Mouse (Mus musculus) frontal cortex, postnatal 36 days (tissue): Measurements from ENCODE around the gene Gpatch2l.

Experiments
- DNase-seq, 2 experiments: peaks; one replicate each; pipeline ENCODE4 v3.0.0; 2022; ENCODE audit warnings: low spot score in 2 of 2

The Gpatch2l gene

DNA sequence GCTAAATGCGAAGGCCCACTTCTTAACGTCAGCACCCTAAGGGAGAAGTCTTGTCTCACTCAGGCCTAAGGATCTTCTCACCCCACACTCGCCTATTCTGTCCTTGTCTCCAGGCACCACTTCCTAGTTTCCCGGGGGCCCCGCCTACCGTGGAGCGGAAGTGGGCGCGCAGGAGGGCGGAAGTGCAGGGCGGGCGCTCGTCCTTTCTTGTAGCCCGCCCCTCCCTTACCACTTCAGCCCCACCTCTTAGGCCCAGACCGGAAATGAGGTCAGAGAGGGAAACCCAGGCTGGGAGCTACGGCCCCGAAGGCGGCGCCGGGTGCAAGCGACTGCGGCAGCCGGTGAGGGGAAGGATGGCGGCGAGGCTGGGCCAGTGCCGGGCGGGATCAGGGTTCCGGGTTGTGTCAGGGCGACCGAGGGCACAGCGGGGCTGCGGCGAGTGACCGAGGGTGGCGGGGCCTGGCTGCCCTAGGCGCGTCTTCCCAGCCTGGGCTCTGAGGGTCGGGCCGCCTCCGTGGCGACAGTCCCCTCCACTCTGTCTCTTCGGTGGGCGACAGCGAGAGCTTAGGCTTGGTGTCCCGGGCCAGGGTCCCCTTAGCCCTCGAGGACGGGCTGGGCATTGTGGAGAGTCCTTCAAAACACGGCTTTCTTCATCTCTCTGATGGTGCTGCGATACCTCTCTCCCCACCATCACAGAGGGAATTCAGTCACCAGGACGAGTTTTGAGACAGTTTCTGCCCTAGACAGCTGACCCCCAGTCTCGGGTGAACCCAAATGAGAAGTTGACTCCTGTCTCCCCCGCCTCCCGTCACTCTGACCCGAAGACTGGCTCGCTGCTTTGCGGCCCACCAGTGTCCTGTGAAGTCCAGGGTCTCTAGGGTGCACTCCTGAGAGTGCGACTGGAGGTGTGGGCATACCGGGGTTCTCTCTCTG lies at the start of gene Gpatch2l:
TSS of gene Gpatch2l (plus strand) at position 255 of the 933 bp plus-strand sequence.
- DNase-seq: peak; percentile 94 to 96

- DNase-seq: no peak
Measured at GRCm38 (mm10) chr12:86192036-86192449, 49.6 kb upstream of the Gpatch2l start.

- no peak for DNase-seq
Measured at GRCm38 (mm10) chr12:86196944-86197343, 44.7 kb upstream of the Gpatch2l start.

GRCm38 (mm10) chr12:86203443-86204057 lies 38.1 kb upstream of the Gpatch2l start:
- no peak for DNase-seq

- DNase-seq: no peak
Measured at GRCm38 (mm10) chr12:86211099-86211520, 30.5 kb upstream of the Gpatch2l start.

GRCm38 (mm10) chr12:86212693-86213470 lies 28.8 kb upstream of the Gpatch2l start:
- no peak for DNase-seq

- DNase-seq: no peak
Measured at GRCm38 (mm10) chr12:86214201-86214600, 27.5 kb upstream of the Gpatch2l start.

DNA sequence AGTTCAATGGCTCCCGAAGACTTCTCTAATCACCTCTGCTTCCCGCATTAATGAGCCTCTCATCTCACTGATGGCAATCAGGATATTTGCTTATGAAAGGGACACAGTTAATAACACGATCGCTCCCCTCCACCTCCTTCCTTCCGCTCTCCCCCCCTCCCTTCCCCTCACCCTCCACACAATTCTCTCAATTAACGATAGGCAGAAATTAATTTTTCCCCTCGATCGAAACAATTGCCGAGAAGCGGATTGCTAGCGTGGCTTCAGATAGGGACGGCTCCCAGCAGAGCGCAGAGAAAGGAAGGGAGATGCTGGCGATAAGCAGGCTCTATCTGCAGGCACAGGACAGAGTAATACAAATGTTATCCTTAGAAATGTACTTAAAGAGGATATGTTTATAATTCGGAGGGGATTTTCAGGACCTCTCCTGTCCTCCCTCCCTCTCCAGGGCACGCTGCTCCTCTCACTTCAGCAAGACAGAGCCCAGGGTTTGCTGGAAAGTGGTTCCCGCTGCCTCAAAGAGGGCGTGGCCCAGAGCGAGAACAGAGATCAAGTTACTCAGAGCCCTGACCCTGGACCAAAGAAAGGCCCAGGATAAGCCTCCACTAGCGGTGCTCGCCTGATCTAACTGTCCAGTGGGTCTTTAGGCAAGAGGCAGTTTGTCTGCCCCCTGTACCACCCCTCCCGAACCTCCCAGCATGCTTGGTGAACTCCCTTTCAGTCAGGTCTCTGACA lies 24.8 kb upstream of the Gpatch2l start:
- DNase-seq: no peak

GRCm38 (mm10) chr12:86220200-86221021 lies 21.2 kb upstream of the Gpatch2l start:
- peak in 1 of 2 experiments; percentile 20 for DNase-seq

- DNase-seq: no peak
Measured at GRCm38 (mm10) chr12:86221074-86221703, 20.5 kb upstream of the Gpatch2l start.

DNA sequence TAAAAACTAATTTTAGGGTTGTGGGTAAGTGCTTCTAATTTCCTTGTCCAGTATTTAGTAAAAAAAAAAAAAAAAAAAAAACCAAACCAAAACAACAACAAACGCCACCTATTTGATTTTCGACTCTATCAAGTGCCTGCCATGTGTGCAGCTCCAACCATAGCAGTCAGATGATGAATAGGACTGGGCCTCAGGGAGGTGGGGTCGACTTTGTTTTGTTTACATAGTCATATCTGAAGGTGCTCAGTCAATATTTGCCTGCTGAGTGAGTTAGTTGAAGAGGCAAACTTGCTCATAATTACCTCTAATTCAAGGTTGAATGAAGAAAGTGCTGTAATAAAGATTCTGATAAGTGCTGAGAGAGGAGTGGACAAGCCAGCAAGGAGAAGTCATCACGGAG lies 7.4 kb upstream of the Gpatch2l start:
- DNase-seq: no peak

DNA sequence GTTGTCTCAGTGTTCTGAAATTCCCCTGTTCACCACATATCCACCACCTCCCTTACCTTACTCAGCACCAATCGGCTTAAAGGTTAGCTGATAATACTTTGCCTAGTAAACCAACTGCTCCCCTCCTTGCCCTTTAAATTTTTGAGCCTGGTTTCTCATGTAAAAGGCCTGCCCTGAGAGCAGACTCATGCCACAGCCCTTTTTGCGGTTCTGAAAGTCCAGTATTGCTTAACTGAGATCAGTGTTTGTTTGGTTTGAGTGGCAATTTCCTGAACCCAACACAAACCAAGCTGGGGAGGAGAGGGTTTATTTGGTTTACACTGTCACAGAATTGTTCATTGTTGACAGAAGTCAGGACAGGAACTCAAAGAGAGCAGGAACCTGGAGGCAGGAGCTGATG lies 2.9 kb upstream of the Gpatch2l start:
- DNase-seq: no peak

DNA sequence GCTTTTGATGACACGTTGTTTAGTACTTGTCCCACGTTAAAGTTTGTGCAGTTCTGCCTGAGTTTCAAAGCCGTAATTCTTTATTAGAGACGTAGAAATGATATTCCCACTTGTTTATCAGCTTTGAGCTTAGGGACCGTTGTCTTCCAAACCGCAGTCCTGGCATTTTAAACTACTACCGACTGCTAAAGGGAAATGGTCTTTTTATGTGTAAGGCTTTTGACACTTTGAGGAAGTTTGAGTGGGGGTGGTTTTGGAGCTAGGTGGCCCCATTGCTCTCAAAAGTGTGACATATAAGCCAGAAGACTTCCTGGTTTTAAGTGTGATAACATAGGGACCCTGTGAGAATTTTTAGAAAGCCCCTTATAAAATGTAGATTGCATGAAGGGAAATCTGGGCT lies 905 bp downstream of the Gpatch2l start:
- DNase-seq: no peak

GRCm38 (mm10) chr12:86243936-86244335 lies 2.3 kb downstream of the Gpatch2l start:
- DNase-seq: no peak

DNA sequence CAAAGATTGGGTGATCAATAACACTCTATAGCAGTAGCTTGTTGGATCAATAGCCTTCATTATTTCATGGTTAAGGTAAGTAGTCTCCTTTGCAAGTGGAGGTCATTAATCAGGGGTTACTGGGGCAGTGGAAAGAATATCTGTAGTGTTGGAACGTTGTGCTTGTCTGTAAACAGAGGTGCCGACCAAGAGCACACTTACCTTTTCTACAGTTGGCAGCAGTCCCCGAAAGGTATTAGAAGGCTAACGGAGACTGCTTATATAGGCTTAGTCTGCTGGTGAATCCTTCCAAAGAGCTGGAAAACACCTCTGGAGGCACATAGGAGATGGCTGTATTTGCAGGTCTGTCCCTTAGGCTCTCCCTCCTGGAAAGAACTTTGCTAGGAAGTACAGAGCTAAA lies 8.5 kb downstream of the Gpatch2l start:
- DNase-seq: no peak

GRCm38 (mm10) chr12:86254910-86255309 lies 13.3 kb downstream of the Gpatch2l start:
- DNase-seq: no peak

DNA sequence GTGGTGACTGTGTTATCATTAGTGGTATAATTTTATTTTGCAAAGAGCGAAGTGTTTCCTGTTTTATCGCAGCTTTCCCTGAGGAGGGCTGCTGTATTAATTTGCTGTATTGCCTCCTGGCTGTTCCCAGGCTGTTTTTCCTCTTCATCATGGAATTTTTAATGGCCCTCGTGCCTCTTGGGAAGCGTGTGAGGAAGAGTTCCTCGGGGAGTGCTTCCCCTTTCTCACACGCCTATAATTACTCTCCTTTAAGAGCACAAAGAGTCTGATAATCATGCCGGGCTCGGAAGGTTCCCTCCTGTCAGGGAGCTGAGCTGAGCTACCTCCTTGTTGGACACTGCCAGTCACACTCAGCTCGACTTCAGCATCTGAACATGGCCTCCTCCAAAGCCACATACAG lies 30.0 kb downstream of the Gpatch2l start:
- no peak for DNase-seq

GRCm38 (mm10) chr12:86274246-86274645 lies 32.6 kb downstream of the Gpatch2l start:
- no peak for DNase-seq

GRCm38 (mm10) chr12:86275731-86276130 lies 34.1 kb downstream of the Gpatch2l start:
- no peak for DNase-seq

DNA sequence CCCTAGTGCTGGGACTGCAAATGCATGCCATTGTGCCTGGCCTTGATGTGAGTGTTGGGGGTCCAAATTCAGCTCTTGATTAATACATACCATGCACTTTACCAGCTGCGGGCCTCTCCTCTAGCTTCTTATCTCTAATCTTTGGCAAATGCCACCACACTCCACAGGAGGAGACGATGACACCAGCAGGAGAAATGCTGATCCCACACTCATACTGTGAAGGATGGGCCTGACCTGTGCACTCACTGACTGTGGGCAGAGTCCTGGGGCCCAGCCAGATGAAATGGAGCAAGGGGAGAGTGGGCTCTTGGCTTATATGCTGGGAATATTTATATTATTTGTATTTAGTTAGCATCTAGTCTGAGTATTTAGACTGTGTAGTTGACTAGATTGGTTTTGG lies 34.8 kb downstream of the Gpatch2l start:
- DNase-seq: no peak
